Comparison of ENCODE assay signal across 21 mouse cellular contexts in genomic region chr8:80551303-80551702, GRCm38 (mm10). TPM values are rescaled to one million over a fixed set of nuclear protein-coding genes. Genes with fewer than 3 reads are reported as not detected.
DNase-seq lines count a peak whose midpoint lies in the region; ATAC-seq lines count a peak whose summit lies in the region.
"Had no signal": no experiment of that assay in that cellular context is flagged by ENCODE, and none has a peak within 500 bp of the region (broad histone marks: within the 10 kb centered on the region; RNA-seq: fewer than 3 reads in every experiment).

No protein-coding gene starts in this region.

- no peak overlapping the region for H3K4me3 ChIP-seq in heart, embryonic 11.5 days (ENCODE audit: low read depth, low read length)
- H3K4me3 ChIP-seq in liver, embryonic 11.5 days (ENCODE audit: low read depth, low read length) = no peak overlapping the region
- H3K4me3 ChIP-seq in forebrain, embryonic 11.5 days (ENCODE audit: low read depth, low read length) = no peak overlapping the region
- H3K4me3 ChIP-seq: embryonic facial prominence, embryonic 10.5 days; hindbrain, embryonic 13.5 days; intestine, embryonic 15.5 days; layer of hippocampus, adult 2 months; limb, embryonic 13.5 days had no signal

- peak; percentile 57; the same call in 1 of the 2 replicates for ATAC-seq in heart, embryonic 11.5 days (replicated peaks; ENCODE audit: insufficient number of reproducible peaks, low FRiP score, low TSS enrichment)
- ATAC-seq in liver, embryonic 11.5 days (replicated peaks; ENCODE audit: low FRiP score) = peak; percentile 95
- ATAC-seq in megakaryocyte-erythroid progenitor cell, adult 5-6 weeks (replicated peaks; ENCODE audit: low FRiP score, low TSS enrichment, poor library complexity, severe bottlenecking) = peak; percentile 96
- no peak for ATAC-seq in forebrain, embryonic 11.5 days (replicated peaks; ENCODE audit: low FRiP score)
- ATAC-seq: forebrain, postnatal 0 days; intestine, embryonic 15.5 days; Patski had no signal

- no peak overlapping the region for H3K9ac ChIP-seq in heart, embryonic 11.5 days (ENCODE audit: low read depth, low read length)
- no peak overlapping the region for H3K9ac ChIP-seq in liver, embryonic 11.5 days (ENCODE audit: low read depth, low read length)
- H3K9ac ChIP-seq in forebrain, embryonic 11.5 days (ENCODE audit: low read length) = no peak overlapping the region
- H3K9ac ChIP-seq: forebrain, postnatal 0 days; hindbrain, embryonic 13.5 days; intestine, embryonic 15.5 days; limb, embryonic 13.5 days had no signal

- 64% methylated on average over 3 of the region's 3 CpGs for WGBS in heart, embryonic 11.5 days (ENCODE audit: insufficient replicate concordance)
- 30% methylated on average over 3 of the region's 3 CpGs for WGBS in liver, embryonic 11.5 days
- 54% methylated on average over 3 of the region's 3 CpGs for WGBS in forebrain, embryonic 11.5 days

- H3K4me2 ChIP-seq in heart, embryonic 11.5 days = no peak overlapping the region
- 0 out of 2 replicates have a peak overlapping the region, but pooled peaks have one; percentile 3 for H3K4me2 ChIP-seq in liver, embryonic 11.5 days
- no peak overlapping the region for H3K4me2 ChIP-seq in forebrain, embryonic 11.5 days (ENCODE audit: low read depth, low read length, severe bottlenecking)
- H3K4me2 ChIP-seq: hindbrain, embryonic 13.5 days; intestine, embryonic 15.5 days; limb, embryonic 13.5 days had no signal

- no peaks in the 10 kb centered on the region for H3K4me1 ChIP-seq in heart, embryonic 11.5 days (ENCODE audit: control insufficient read depth, insufficient read depth, low read length)
- H3K4me1 ChIP-seq in liver, embryonic 11.5 days (replicated peaks; ENCODE audit: control insufficient read depth, insufficient read depth, low read length) = peaks cover 2% of the 10 kb centered on the region; the same call in 1 of the 2 replicates
- H3K4me1 ChIP-seq in forebrain, embryonic 11.5 days (replicated peaks; ENCODE audit: control insufficient read depth, insufficient read depth, low read length) = no peaks in the 10 kb centered on the region
- H3K4me1 ChIP-seq: embryonic facial prominence, embryonic 10.5 days; hindbrain, embryonic 13.5 days; intestine, embryonic 15.5 days; limb, embryonic 13.5 days had no signal

- DNase-seq in heart, postnatal 14 days = no peak
- peak; percentile 19 for DNase-seq in c-Kit-positive CD71-negative TER-119-negative erythroid progenitor cells, embryonic 14.5 days (ENCODE audit: low read depth)
- DNase-seq in liver, embryonic 11.5 days (ENCODE audit: low spot score) = peak; percentile 36
- no peak for DNase-seq in left cerebral cortex, postnatal 4 days
- DNase-seq in forebrain, embryonic 11.5 days (ENCODE audit: low spot score) = no peak
- DNase-seq in kidney, adult 9 months = no peak
- DNase-seq: adrenal gland, postnatal 36 days; forebrain, postnatal 0 days; heart, postnatal 10 days; thymus, adult 2 months had no signal

- H3K36me3 ChIP-seq in heart, embryonic 11.5 days (ENCODE audit: control insufficient read depth, insufficient read depth, low read length) = no peaks in the 10 kb centered on the region
- no peaks in the 10 kb centered on the region for H3K36me3 ChIP-seq in liver, embryonic 11.5 days (ENCODE audit: control insufficient read depth, insufficient read depth, low read length)
- H3K36me3 ChIP-seq in forebrain, embryonic 11.5 days (ENCODE audit: control insufficient read depth, insufficient read depth, low read length) = no peaks in the 10 kb centered on the region
- H3K36me3 ChIP-seq: embryonic facial prominence, embryonic 10.5 days; hindbrain, embryonic 13.5 days; intestine, embryonic 15.5 days; limb, embryonic 13.5 days had no signal

- intact Hi-C loops in heart, postnatal 14 days (cut with DNase I) = no loop called here
- intact Hi-C loops in left cerebral cortex, postnatal 4 days (cut with DNase I) = no loop called here

- no peaks in the 10 kb centered on the region for H3K27me3 ChIP-seq in heart, embryonic 11.5 days (ENCODE audit: control insufficient read depth, insufficient read depth, low read length)
- H3K27me3 ChIP-seq in liver, embryonic 11.5 days (replicated peaks; ENCODE audit: control insufficient read depth, insufficient read depth, low read length) = no peaks in the 10 kb centered on the region
- H3K27me3 ChIP-seq in forebrain, embryonic 11.5 days (ENCODE audit: control insufficient read depth, insufficient read depth, low read length) = no peaks in the 10 kb centered on the region
- H3K27me3 ChIP-seq: CH12.LX; hindbrain, embryonic 13.5 days; intestine, embryonic 15.5 days; limb, embryonic 13.5 days had no signal

- H3K27ac ChIP-seq in heart, embryonic 11.5 days (ENCODE audit: low read depth, low read length) = no peak overlapping the region
- 0 out of 2 replicates have a peak overlapping the region, but pooled peaks have one; percentile 30 for H3K27ac ChIP-seq in liver, embryonic 11.5 days (ENCODE audit: low read depth, low read length)
- no peak overlapping the region for H3K27ac ChIP-seq in forebrain, embryonic 11.5 days (ENCODE audit: low read depth, low read length)
- H3K27ac ChIP-seq: embryonic facial prominence, embryonic 10.5 days; hindbrain, embryonic 13.5 days; intestine, embryonic 15.5 days; layer of hippocampus, adult 2 months; limb, embryonic 13.5 days had no signal

- no peaks in the 10 kb centered on the region for H3K9me3 ChIP-seq in heart, embryonic 11.5 days (replicated peaks; ENCODE audit: control insufficient read depth, low read length)
- no peaks in the 10 kb centered on the region for H3K9me3 ChIP-seq in liver, embryonic 11.5 days (ENCODE audit: control insufficient read depth, low read length)
- H3K9me3 ChIP-seq in forebrain, embryonic 11.5 days (ENCODE audit: control insufficient read depth, low read length) = no peaks in the 10 kb centered on the region
- H3K9me3 ChIP-seq: embryonic facial prominence, embryonic 10.5 days; hindbrain, embryonic 13.5 days; intestine, embryonic 15.5 days; limb, embryonic 13.5 days had no signal

RNA-seq across cellular contexts. Expression of gene Gypa, which starts 57.7 kb away (rescaled TPM):
- polyA plus RNA-seq in heart, embryonic 11.5 days (2014; fragmentation: Nextera tagmentation; extraction: Ambion mirVana) = 51.9 and 61.0 TPM in 2 replicates
- total RNA-seq in heart, postnatal 14 days (2021) = 1 to 10 TPM; 4.0 to 6.9 TPM
- 197 and 222 TPM in 2 replicates for polyA plus RNA-seq in liver, embryonic 11.5 days (2014; fragmentation: Nextera tagmentation; extraction: Ambion mirVana)
- total RNA-seq in megakaryocyte-erythroid progenitor cell, adult 5-6 weeks (2014; fragmentation: Nextera tagmentation) = 87.4 and 96.2 TPM in 2 replicates
- total RNA-seq in megakaryocyte-erythroid progenitor cell, adult 5-6 weeks (2017) = 109 and 139 TPM in 2 replicates
- total RNA-seq in left cerebral cortex, postnatal 4 days (2021) = not detected
- 16.8 and 18.9 TPM in 2 replicates for polyA plus RNA-seq in forebrain, embryonic 11.5 days (2014; fragmentation: Nextera tagmentation; extraction: Ambion mirVana)
- total RNA-seq: CH12.LX; forebrain, postnatal 0 days; gastrocnemius, adult 8-10 months; layer of hippocampus, adult 2 months; left cerebral cortex, adult 8-10 months had no signal
- polyA plus RNA-seq: Patski had no signal

RNA-seq across cellular contexts. Expression of gene Frem3, which starts 59.6 kb away (rescaled TPM):
- polyA plus RNA-seq in heart, embryonic 11.5 days (2014; fragmentation: Nextera tagmentation; extraction: Ambion mirVana) = 0.11 and 0.21 TPM in 2 replicates
- under 1 TPM in 1 of 2 experiments, not detected in 1; 0.07 TPM for total RNA-seq in heart, postnatal 14 days (2021)
- polyA plus RNA-seq in liver, embryonic 11.5 days (2014; fragmentation: Nextera tagmentation; extraction: Ambion mirVana) = 0.04 and 0.14 TPM in 2 replicates
- total RNA-seq in megakaryocyte-erythroid progenitor cell, adult 5-6 weeks (2014; fragmentation: Nextera tagmentation) = not detected in 2 replicates
- total RNA-seq in megakaryocyte-erythroid progenitor cell, adult 5-6 weeks (2017) = not detected in 2 replicates
- total RNA-seq in left cerebral cortex, postnatal 4 days (2021) = under 1 TPM; 0.16 to 0.24 TPM
- not detected in 2 replicates for polyA plus RNA-seq in forebrain, embryonic 11.5 days (2014; fragmentation: Nextera tagmentation; extraction: Ambion mirVana)
- total RNA-seq: adrenal gland, postnatal 36 days; CH12.LX; gastrocnemius, adult 8-10 months had no signal
- polyA plus RNA-seq: embryonic facial prominence, embryonic 10.5 days; Patski had no signal

Comparison
In these comparisons a context has a peak if more than half of its experiments do, and no peak if none do; other contexts are left out.
1. DNase-seq: peak in c-Kit-positive CD71-negative TER-119-negative erythroid progenitor cells, embryonic 14.5 days (single experiment) and liver, embryonic 11.5 days (single experiment); none in heart, postnatal 14 days (0 of 2), left cerebral cortex, postnatal 4 days (single experiment), forebrain, embryonic 11.5 days (single experiment) and kidney, adult 9 months (single experiment).
2. RNA of gene Gypa, which starts 57.7 kb away (total RNA-seq): 87.4 to 139 TPM in megakaryocyte-erythroid progenitor cell, adult 5-6 weeks; 4.0 to 6.9 TPM in heart, postnatal 14 days and not detected in left cerebral cortex, postnatal 4 days; every median in the first group is over 10 times any median in the second.